Mouse (Mus musculus) MEL (cell line): ENCODE measurements around the gene AU040320. TPM values are rescaled to one million over a fixed set of nuclear protein-coding genes. Genes with fewer than 3 reads are reported as not detected.
A peak's percentile ranks its signal among the peaks of the same experiment; 100 is the strongest.

Experiments used
- DNase-seq: peaks from one replicate; pipeline ENCODE4 v3.0.0; 2011; ENCODE audit warnings: low read depth, low spot score
- H3K27ac ChIP-seq: 2 replicates; pipeline ENCODE4 v1.5.1; 2012; ENCODE audit warnings: low read depth, mild to moderate bottlenecking, control low read depth, low read length, moderate library complexity; ENCODE audit not compliant: control insufficient read depth
- H3K27me3 ChIP-seq, 2 experiments: fragments of 150-350 bp in 1 of 2; sonication (generic) in 1 of 2; 2 replicates each; pipeline ENCODE4 v1.6.1; 2012; ENCODE audit warnings: low read length in 2 of 2, mild to moderate bottlenecking in 2 of 2, improper control_type of control experiment in 1 of 2, moderate library complexity in 1 of 2; ENCODE audit not compliant: insufficient read depth in 2 of 2, control insufficient read depth in 1 of 2
- H3K36me3 ChIP-seq, 2 experiments: 2 replicates each; pipeline ENCODE4 v1.6.1; 2012 to 2014; ENCODE audit warnings: low read length in 2 of 2, improper control_type of control experiment in 1 of 2, inconsistent platforms in 1 of 2, mild to moderate bottlenecking in 1 of 2; ENCODE audit not compliant: insufficient read depth in 2 of 2, control insufficient read depth in 1 of 2
- H3K4me1 ChIP-seq, 2 experiments: fragments of 150-350 bp in 1 of 2; sonication (generic) in 1 of 2; 2 replicates each; pipeline ENCODE4 v1.6.1; 2012; ENCODE audit warnings: low read length in 2 of 2, improper control_type of control experiment in 1 of 2, mild to moderate bottlenecking in 1 of 2; ENCODE audit not compliant: insufficient read depth in 2 of 2, control insufficient read depth in 1 of 2
- H3K4me3 ChIP-seq, 2 experiments: fragments of 150-350 bp in 1 of 2; sonication (generic) in 1 of 2; 2 replicates each; pipeline ENCODE4 v1.5.1; 2012; ENCODE audit warnings: low read depth in 2 of 2, low read length in 2 of 2, mild to moderate bottlenecking in 2 of 2, moderate library complexity in 2 of 2, control low read depth in 1 of 2, improper control_type of control experiment in 1 of 2; ENCODE audit not compliant: control insufficient read depth in 1 of 2, insufficient read depth in 1 of 2
- H3K79me2 ChIP-seq: 2 replicates; pipeline ENCODE4 v1.6.1; 2012; ENCODE audit warnings: mild to moderate bottlenecking, low read length, moderate library complexity; ENCODE audit not compliant: control insufficient read depth, poor library complexity, insufficient read depth
- H3K9ac ChIP-seq: 2 replicates; pipeline ENCODE4 v1.6.1; 2012; ENCODE audit warnings: low read depth, mild to moderate bottlenecking, control low read depth, low read length, moderate library complexity; ENCODE audit not compliant: control insufficient read depth, poor library complexity, severe bottlenecking
- H3K9me3 ChIP-seq: fragments of 150-350 bp; sonication (generic); replicated peaks from 2 replicates; pipeline ENCODE4 v1.6.1; 2012; ENCODE audit warnings: mild to moderate bottlenecking, low read length, improper control_type of control experiment, moderate library complexity; ENCODE audit not compliant: insufficient read depth
- BHLHE40 ChIP-seq: IDR thresholded peaks from 2 replicates; pipeline ENCODE4 v1.6.1; 2012; ENCODE audit warnings: low read depth, mild to moderate bottlenecking, inconsistent platforms, low read length, improper control_type of control experiment, borderline replicate concordance
- CHD1 ChIP-seq: IDR thresholded peaks from 2 replicates; pipeline ENCODE4 v1.6.1; 2012; ENCODE audit warnings: low read depth, mild to moderate bottlenecking, inconsistent platforms, low read length, improper control_type of control experiment
- CHD2 ChIP-seq: IDR thresholded peaks from 2 replicates; pipeline ENCODE4 v1.6.1; 2011; ENCODE audit warnings: low read length, improper control_type of control experiment
- CTCF ChIP-seq, 3 experiments: IDR thresholded peaks in 2 of 3; conservative IDR thresholded peaks in 1 of 3; 2 replicates each; pipeline ENCODE4 v1.5.1; 2011 to 2012; ENCODE audit warnings: low read length in 3 of 3, low read depth in 2 of 3, mild to moderate bottlenecking in 2 of 3, improper control_type of control experiment in 1 of 3, inconsistent platforms in 1 of 3, mixed read lengths in 1 of 3, moderate library complexity in 1 of 3; ENCODE audit not compliant: control insufficient read depth in 1 of 3, insufficient read depth in 1 of 3, poor library complexity in 1 of 3, severe bottlenecking in 1 of 3
- E2F4 ChIP-seq: IDR thresholded peaks from 2 replicates; pipeline ENCODE4 v1.6.1; 2011; ENCODE audit warnings: low read depth, low read length, improper control_type of control experiment, borderline replicate concordance
- GABPA ChIP-seq: IDR thresholded peaks from 2 replicates; pipeline ENCODE4 v1.6.1; 2012; ENCODE audit warnings: low read depth, mild to moderate bottlenecking, inconsistent platforms, low read length, improper control_type of control experiment, moderate library complexity
- GATA1 ChIP-seq: IDR thresholded peaks from 2 replicates; pipeline ENCODE4 v1.6.1; 2011; ENCODE audit warnings: low read depth, low read length, improper control_type of control experiment
- HCFC1 ChIP-seq: IDR thresholded peaks from 2 replicates; pipeline ENCODE4 v1.6.1; 2012; ENCODE audit warnings: low read depth, mild to moderate bottlenecking, inconsistent platforms, low read length, improper control_type of control experiment, moderate library complexity
- KAT2A ChIP-seq: conservative IDR thresholded peaks from 2 replicates; pipeline ENCODE4 v1.6.1; 2012; ENCODE audit warnings: low read depth, low read length, improper control_type of control experiment, inconsistent platforms
- MAZ ChIP-seq: IDR thresholded peaks from 2 replicates; pipeline ENCODE4 v1.6.1; 2012; ENCODE audit warnings: low read depth, mild to moderate bottlenecking, inconsistent platforms, low read length, improper control_type of control experiment
- MXI1 ChIP-seq: IDR thresholded peaks from 2 replicates; pipeline ENCODE4 v1.6.1; 2011; ENCODE audit warnings: mild to moderate bottlenecking, low read depth, low read length, improper control_type of control experiment
- MYC ChIP-seq: IDR thresholded peaks from 2 replicates; pipeline ENCODE4 v1.6.1; 2011; ENCODE audit warnings: low read depth, mild to moderate bottlenecking, low read length, improper control_type of control experiment, moderate library complexity
- NELFE ChIP-seq: IDR thresholded peaks from 2 replicates; pipeline ENCODE4 v1.6.1; 2011; ENCODE audit warnings: low read depth, low read length, improper control_type of control experiment
- NRF1 ChIP-seq: IDR thresholded peaks from 2 replicates; pipeline ENCODE4 v1.6.1; 2014; ENCODE audit warnings: low read depth, mild to moderate bottlenecking, inconsistent platforms, low read length, improper control_type of control experiment, moderate library complexity; ENCODE audit not compliant: poor library complexity, insufficient read depth, severe bottlenecking
- POLR2A ChIP-seq, 2 experiments: IDR thresholded peaks; 2 replicates each; pipeline ENCODE4 v1.6.1; 2011 to 2012; ENCODE audit warnings: low read length in 2 of 2, mild to moderate bottlenecking in 2 of 2, control low read depth in 1 of 2, improper control_type of control experiment in 1 of 2, low read depth in 1 of 2, moderate library complexity in 1 of 2; ENCODE audit not compliant: control insufficient read depth in 1 of 2, insufficient read depth in 1 of 2, poor library complexity in 1 of 2
- POLR2AphosphoS2 ChIP-seq: IDR thresholded peaks from 2 replicates; pipeline ENCODE4 v1.6.1; 2011; ENCODE audit warnings: low read length, improper control_type of control experiment
- RAD21 ChIP-seq: IDR thresholded peaks from 2 replicates; pipeline ENCODE4 v1.6.1; 2011; ENCODE audit warnings: mild to moderate bottlenecking, low read depth, low read length, improper control_type of control experiment
- RCOR1 ChIP-seq: IDR thresholded peaks from 2 replicates; pipeline ENCODE4 v1.6.1; 2012; ENCODE audit warnings: low read depth, mild to moderate bottlenecking, inconsistent platforms, low read length, improper control_type of control experiment
- SIN3A ChIP-seq: IDR thresholded peaks from 2 replicates; pipeline ENCODE4 v1.6.1; 2012; ENCODE audit warnings: low read length, improper control_type of control experiment, inconsistent platforms
- SMC3 ChIP-seq: IDR thresholded peaks from 2 replicates; pipeline ENCODE4 v1.6.1; 2011; ENCODE audit warnings: low read depth, low read length, improper control_type of control experiment
- TAL1 ChIP-seq: IDR thresholded peaks from 2 replicates; pipeline ENCODE4 v1.6.1; 2012; ENCODE audit warnings: mild to moderate bottlenecking, inconsistent platforms, low read length, moderate library complexity, mixed read lengths
- TBP ChIP-seq: IDR thresholded peaks from 2 replicates; pipeline ENCODE4 v1.8.0; 2011; ENCODE audit warnings: low read depth, low read length, improper control_type of control experiment
- TCF12 ChIP-seq: IDR thresholded peaks from 2 replicates; pipeline ENCODE4 v1.6.1; 2014; ENCODE audit warnings: low read depth, mild to moderate bottlenecking, inconsistent platforms, low read length, improper control_type of control experiment, moderate library complexity
- UBTF ChIP-seq: IDR thresholded peaks from 2 replicates; pipeline ENCODE4 v1.6.1; 2012; ENCODE audit warnings: low read depth, mild to moderate bottlenecking, inconsistent platforms, low read length, improper control_type of control experiment, moderate library complexity, borderline replicate concordance; ENCODE audit not compliant: insufficient read depth
- ZC3H11A ChIP-seq: IDR thresholded peaks from 2 replicates; pipeline ENCODE4 v1.6.1; 2012; ENCODE audit warnings: low read depth, mild to moderate bottlenecking, inconsistent platforms, low read length, improper control_type of control experiment
- polyA plus RNA-seq, 2 experiments: library from polyadenylated mRNA; stranded (reverse) in 1 of 2; unstranded in 1 of 2; fragments of >175 nt in 1 of 2; fragments of >200 nt in 1 of 2; gene quantifications; 2 replicates each; pipeline versions ENCODE4 v1.2.1 to v1.2.4; 2012; ENCODE audit warnings: low replicate concordance in 2 of 2, low read depth in 1 of 2; ENCODE audit not compliant: insufficient read length in 2 of 2, insufficient read depth in 1 of 2, missing spikeins in 1 of 2
- total RNA-seq: library from RNA; depleted of rRNA; stranded (reverse); fragments of 300-350 nt; gene quantifications from 2 replicates; pipeline ENCODE4 v1.2.3, GENCODE M21; 2012

Gene AU040320
- total and polyA plus RNA-seq, 3 experiments, result 10.2 to 17.1 TPM; not detected in 1

GRCm38 (mm10) chr4:126744831-126745230, 8.5 kb upstream of the AU040320 start:
- no peak for DNase-seq
- H3K9ac ChIP-seq, result no peak overlapping the region
- H3K27me3 ChIP-seq, result no peaks in the 10 kb centered on the region
- H3K4me3 ChIP-seq, result no peak overlapping the region
- H3K36me3 ChIP-seq, result peaks cover 0 to 4% of the 10 kb centered on the region in 2 experiments
- no peak for TF ChIP-seq SIN3A
- no peak for TF ChIP-seq CHD2
- no peak for TF ChIP-seq MYC
- no peak for TF ChIP-seq POLR2AphosphoS2
- no peak for TF ChIP-seq KAT2A
- no peak for TF ChIP-seq ZC3H11A
- TF ChIP-seq MXI1, result no peak
- no peak for TF ChIP-seq CTCF (IDR thresholded peaks at IDR 0.05 in 2 of 3, conservative IDR thresholded peaks at IDR 0.05 in 1 of 3; ENCODE audit: control insufficient read depth in 1 of 3, insufficient read depth in 1 of 3, low read depth in 2 of 3, low read length in 3 of 3, poor library complexity in 1 of 3, severe bottlenecking in 1 of 3)
- TF ChIP-seq HCFC1, result no peak
- no peak for TF ChIP-seq TBP
- TF ChIP-seq MAZ, result no peak
- no peak for TF ChIP-seq TCF12
- no peak for TF ChIP-seq GATA1
- TF ChIP-seq POLR2A (IDR thresholded peaks at IDR 0.05; ENCODE audit: control insufficient read depth in 1 of 2, insufficient read depth in 1 of 2, low read depth in 1 of 2, low read length in 2 of 2, poor library complexity in 1 of 2), result no peak
- no peak for TF ChIP-seq CHD1
- peaks cover 2 to 3% of the 10 kb centered on the region in 2 experiments; a peak in 2 of 4 replicates for H3K4me1 ChIP-seq
- no peaks in the 10 kb centered on the region for H3K79me2 ChIP-seq
- no peak overlapping the region for H3K27ac ChIP-seq
- no peaks in the 10 kb centered on the region for H3K9me3 ChIP-seq

- H3K27ac ChIP-seq, result no peak overlapping the region
- H3K9ac ChIP-seq, result no peak overlapping the region
- peaks cover 2 to 3% of the 10 kb centered on the region in 2 experiments; a peak in 2 of 4 replicates for H3K4me1 ChIP-seq
- TF ChIP-seq NELFE, result no peak
- TF ChIP-seq MAZ, result 0 out of 2 replicates have a peak, but pooled peaks have one; percentile 31
- no peak for TF ChIP-seq UBTF
- no peak for TF ChIP-seq GABPA
- no peak for TF ChIP-seq E2F4
- no peak for TF ChIP-seq HCFC1
- TF ChIP-seq TAL1, result no peak
- peak; percentile 62 for TF ChIP-seq SMC3
- TF ChIP-seq NRF1, result no peak
- no peak for TF ChIP-seq TCF12
- no peak for TF ChIP-seq BHLHE40
- no peak for TF ChIP-seq MXI1
- TF ChIP-seq SIN3A, result no peak
- TF ChIP-seq RCOR1, result no peak
- TF ChIP-seq CTCF (IDR thresholded peaks at IDR 0.05 in 2 of 3, conservative IDR thresholded peaks at IDR 0.05 in 1 of 3; ENCODE audit: control insufficient read depth in 1 of 3, insufficient read depth in 1 of 3, low read depth in 2 of 3, low read length in 3 of 3, poor library complexity in 1 of 3, severe bottlenecking in 1 of 3), result peak; percentile 47 to 72 (median 67)
- TF ChIP-seq RAD21, result peak; percentile 28
- peak; percentile 54 for TF ChIP-seq ZC3H11A
- no peak for TF ChIP-seq TBP
- no peak for TF ChIP-seq GATA1
- no peaks in the 10 kb centered on the region for H3K9me3 ChIP-seq
- no peak overlapping the region for H3K4me3 ChIP-seq
- no peaks in the 10 kb centered on the region for H3K79me2 ChIP-seq
- H3K27me3 ChIP-seq, result no peaks in the 10 kb centered on the region
- DNase-seq, result peak; percentile 62
- peaks cover 0 to 4% of the 10 kb centered on the region in 2 experiments for H3K36me3 ChIP-seq
Observed at GRCm38 (mm10) chr4:126745506-126746193, 7.7 kb upstream of the AU040320 start.
